Mouse (Mus musculus): ENCODE data around the gene H2al1d. TPM values are rescaled to one million over a fixed set of nuclear protein-coding genes. Genes with fewer than 3 reads are reported as not detected.

Gene H2al1d
- total RNA-seq, 1 experiment from 2014 or later, result not detected

Other genes with a start within 250 kb of the H2al1d start
- not detected in 2 replicates for gene H2al1a, start 9.6 kb upstream of the H2al1d start, total RNA-seq (2021)
- gene H2al1b, start 6.4 kb upstream of the H2al1d start, total RNA-seq (2021), result not detected in 2 replicates
- not detected in 2 replicates for gene H2al1c, start 3.2 kb upstream of the H2al1d start, total RNA-seq (2021)
- not detected in 2 replicates for gene H2al1e, start 3.1 kb downstream of the H2al1d start, total RNA-seq (2021)
- not detected in 2 replicates for gene H2al1f, start 6.3 kb downstream of the H2al1d start, total RNA-seq (2021)
- not detected in 2 replicates for gene H2al1g, start 9.4 kb downstream of the H2al1d start, total RNA-seq (2021)
- gene H2al1h, start 12.7 kb downstream of the H2al1d start, total RNA-seq (2021), result not detected in 2 replicates
- gene H2al1i, start 15.8 kb downstream of the H2al1d start, total RNA-seq (2021), result not detected in 2 replicates
- not detected in 2 replicates for gene H2al1j, start 19.0 kb downstream of the H2al1d start, total RNA-seq (2021)

Measured in adrenal gland, postnatal 14 days (tissue).